Mouse (Mus musculus): ENCODE measurements around the gene Elane. TPM values are rescaled to one million over a fixed set of nuclear protein-coding genes. Genes with fewer than 3 reads are reported as not detected.
"Not testable (repeated sequence)": the region's sequence is repeated elsewhere in the genome, so short reads cannot be mapped to it uniquely, and the experiment has no call there.

Elane gene
- polyA plus RNA-seq, 1 experiment from 2014 or later, result 0.28 TPM

DNA sequence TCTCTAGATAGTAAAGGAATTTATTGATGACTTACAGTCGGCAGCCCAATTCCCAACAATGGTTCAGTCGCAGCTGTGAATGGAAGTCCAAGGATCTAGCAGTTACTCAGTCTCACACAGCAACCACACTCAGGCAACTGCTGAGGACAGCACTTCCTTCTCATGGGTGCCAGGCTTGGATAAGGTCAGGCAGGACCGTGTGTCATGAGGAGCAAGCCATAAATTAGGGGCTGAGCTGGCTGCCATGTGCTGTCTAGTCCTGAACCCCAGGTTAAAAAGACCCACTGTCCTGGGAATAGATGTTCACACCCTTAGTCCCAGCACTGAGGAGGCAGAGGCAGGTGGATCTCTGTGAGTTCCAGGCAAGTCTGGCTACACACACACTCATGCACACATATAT lies 1.1 kb upstream of the Elane start:
- not testable (repeated sequence) for H3K4me3 ChIP-seq (replicated peaks); H3K27me3 ChIP-seq; H3K4me2 ChIP-seq (replicated peaks); H3K9ac ChIP-seq; H3K9me3 ChIP-seq (replicated peaks); ATAC-seq (ENCODE audit: insufficient number of reproducible peaks, low FRiP score, low TSS enrichment, low read depth); H3K36me3 ChIP-seq; H3K27ac ChIP-seq (replicated peaks)
- H3K4me1 ChIP-seq, result peaks cover 34% of the 10 kb centered on the region
- 66% methylated on average over 3 of the region's 3 CpGs for WGBS

DNA sequence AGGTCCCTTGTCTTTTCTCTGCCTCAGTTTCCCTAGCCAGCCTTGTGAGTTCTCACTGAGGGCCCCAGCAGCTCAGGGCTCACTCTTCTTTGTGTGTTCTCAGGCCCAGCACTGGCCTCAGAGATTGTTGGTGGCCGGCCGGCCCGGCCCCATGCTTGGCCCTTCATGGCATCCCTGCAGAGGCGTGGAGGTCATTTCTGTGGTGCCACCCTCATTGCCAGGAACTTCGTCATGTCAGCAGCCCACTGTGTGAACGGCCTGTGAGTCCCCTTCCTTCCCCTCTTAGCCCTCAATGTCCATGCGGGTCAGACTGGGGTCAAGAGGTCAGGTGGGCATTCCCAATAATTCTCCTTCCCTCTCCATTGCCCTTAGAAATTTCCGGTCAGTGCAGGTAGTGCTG lies 564 bp downstream of the Elane start:
- 80% methylated on average over 8 of the region's 8 CpGs for WGBS
- ATAC-seq (ENCODE audit: insufficient number of reproducible peaks, low FRiP score, low TSS enrichment, low read depth), result no peak

GRCm38 (mm10) chr10:79889386-79889785 lies 3.3 kb downstream of the Elane start:
- H3K4me1 ChIP-seq, result 0 out of 2 replicates have a peak, but pooled peaks cover 4% of the 10 kb centered on the region
- H3K27ac ChIP-seq (replicated peaks), result no peak overlapping the region
- 75% methylated on average over 2 of the region's 2 CpGs for WGBS

More for the DNA sequence above, 564 bp downstream of the Elane start:
- no peak overlapping the region for H3K9ac ChIP-seq
- H3K27me3 ChIP-seq, result peaks cover 7% of the 10 kb centered on the region; the same call in 1 of the 2 replicates
- no peak overlapping the region for H3K4me3 ChIP-seq (replicated peaks)
- no peaks in the 10 kb centered on the region for H3K36me3 ChIP-seq
- no peaks in the 10 kb centered on the region for H3K9me3 ChIP-seq (replicated peaks)
- H3K4me2 ChIP-seq (replicated peaks), result no peak overlapping the region
- H3K27ac ChIP-seq (replicated peaks), result no peak overlapping the region
- H3K4me1 ChIP-seq, result peaks cover 25% of the 10 kb centered on the region

DNA sequence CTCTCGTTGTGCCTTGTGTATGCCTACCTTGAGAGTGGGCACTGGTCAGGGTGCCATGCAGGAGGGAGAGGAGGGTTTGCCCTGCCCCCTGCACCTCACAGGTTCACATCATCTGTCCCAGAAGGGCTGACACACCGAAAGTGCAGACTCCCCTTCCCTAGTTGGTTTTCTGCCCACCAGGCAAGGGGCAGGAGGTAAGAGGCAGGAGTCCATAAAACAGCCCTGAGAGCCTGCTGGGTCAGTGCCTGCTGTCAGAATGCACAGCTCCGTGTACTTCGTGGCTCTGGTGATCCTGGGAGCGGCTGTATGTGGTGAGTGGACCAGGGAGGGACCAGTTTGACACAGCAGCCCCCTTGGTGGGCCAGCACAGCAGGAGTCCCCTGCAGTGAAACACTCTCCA lies 4.6 kb downstream of the Elane start, which contains the start of gene Cfd:
Cfd (plus strand) TSS at position 184 of the 400 bp plus-strand sequence.
- ATAC-seq (ENCODE audit: insufficient number of reproducible peaks, low FRiP score, low TSS enrichment, low read depth), result no peak
- no peaks in the 10 kb centered on the region for H3K27me3 ChIP-seq
- H3K9ac ChIP-seq, result no peak within 1 kb of the TSS
- H3K4me3 ChIP-seq (replicated peaks), result no peak within 1 kb of the TSS
- 36% methylated on average over 5 of the region's 5 CpGs for WGBS
- H3K4me1 ChIP-seq, result 0 out of 2 replicates have a peak, but pooled peaks cover 4% of the 10 kb centered on the region
- no peak within 1 kb of the TSS for H3K4me2 ChIP-seq (replicated peaks)
- no peak within 1 kb of the TSS for H3K27ac ChIP-seq (replicated peaks)
- H3K9me3 ChIP-seq (replicated peaks), result no peaks in the 10 kb centered on the region
- peaks cover 12% of the 10 kb centered on the region for H3K36me3 ChIP-seq

More at GRCm38 (mm10) chr10:79889386-79889785, 3.3 kb downstream of the Elane start:
- Histone ChIP-seq H3K27me3 (no peaks in the 10 kb centered on the region), H3K4me3 (replicated peaks) (no peak overlapping the region), H3K4me2 (replicated peaks) (no peak overlapping the region), H3K9ac (no peak overlapping the region), H3K9me3 (replicated peaks) (no peaks in the 10 kb centered on the region), H3K36me3 (peaks cover 2% of the 10 kb centered on the region; the same call in 1 of the 2 replicates)
- ATAC-seq (ENCODE audit: insufficient number of reproducible peaks, low FRiP score, low TSS enrichment, low read depth), result no peak

DNA sequence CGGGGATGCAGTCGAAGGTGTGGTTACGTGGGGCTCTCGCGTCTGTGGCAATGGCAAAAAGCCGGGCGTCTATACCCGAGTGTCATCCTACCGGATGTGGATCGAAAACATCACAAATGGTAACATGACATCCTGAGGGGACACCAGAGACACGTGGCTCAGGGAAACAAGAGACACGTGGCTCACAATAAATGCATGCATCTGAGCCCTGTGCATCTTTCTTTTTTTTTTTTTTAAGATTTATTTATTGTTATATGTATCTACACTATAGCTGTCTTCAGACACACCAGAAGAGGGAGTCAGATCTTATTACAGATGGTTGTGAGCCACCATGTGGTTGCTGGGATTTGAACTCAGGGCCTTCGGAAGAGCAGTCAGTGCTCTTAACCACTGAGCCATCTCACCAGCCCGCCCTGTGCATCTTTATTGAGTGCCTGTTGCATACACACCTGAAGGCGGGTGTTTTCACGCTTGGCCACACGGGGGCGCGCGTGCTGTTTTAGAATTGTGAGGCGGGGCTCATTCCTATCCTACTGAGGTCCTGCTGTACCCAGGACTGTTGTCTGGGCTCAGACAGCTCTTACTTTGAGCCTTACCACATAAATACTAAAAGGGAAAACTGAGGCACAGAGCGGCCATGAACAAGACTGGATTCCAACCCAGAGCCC lies 6.5 kb downstream of the Elane start:
- H3K9me3 ChIP-seq (replicated peaks); H3K4me3 ChIP-seq (replicated peaks); H3K9ac ChIP-seq; ATAC-seq (ENCODE audit: insufficient number of reproducible peaks, low FRiP score, low TSS enrichment, low read depth); H3K4me1 ChIP-seq; H3K27ac ChIP-seq (replicated peaks); H3K4me2 ChIP-seq (replicated peaks); H3K27me3 ChIP-seq: not testable (repeated sequence)
- WGBS, result 40% methylated on average over 22 of the region's 22 CpGs
- peaks cover 32% of the 10 kb centered on the region for H3K36me3 ChIP-seq

DNA sequence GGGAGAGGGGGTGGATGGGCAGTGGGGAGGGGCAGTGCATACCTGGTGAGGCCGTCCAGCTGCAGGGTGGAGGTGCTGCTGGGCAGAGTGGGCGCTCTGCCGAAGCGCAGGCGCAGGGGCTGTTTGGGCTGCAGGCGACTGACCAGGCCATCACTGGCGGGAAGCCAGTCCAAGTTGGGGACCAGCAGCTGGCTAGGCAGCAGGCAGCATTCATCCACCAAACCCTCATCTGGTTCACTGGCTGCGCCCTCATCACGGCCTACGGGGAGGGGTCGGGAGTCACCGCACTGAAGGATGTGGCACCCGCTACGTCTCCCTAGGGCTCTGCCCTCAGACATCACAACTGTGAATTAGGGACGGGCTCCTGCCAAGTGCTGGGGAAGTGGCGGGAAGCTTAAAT lies 10.3 kb downstream of the Elane start:
- WGBS, result 88% methylated on average over 16 of the region's 16 CpGs
- H3K4me2 ChIP-seq (replicated peaks), result no peak overlapping the region
- H3K9me3 ChIP-seq (replicated peaks), result no peaks in the 10 kb centered on the region
- 0 out of 2 replicates have a peak, but pooled peaks cover 4% of the 10 kb centered on the region for H3K4me1 ChIP-seq
- no peaks in the 10 kb centered on the region for H3K27me3 ChIP-seq
- no peak for ATAC-seq (ENCODE audit: insufficient number of reproducible peaks, low FRiP score, low TSS enrichment, low read depth)
- H3K4me3 ChIP-seq (replicated peaks), result no peak overlapping the region
- H3K36me3 ChIP-seq, result peaks cover 63% of the 10 kb centered on the region
- no peak overlapping the region for H3K27ac ChIP-seq (replicated peaks)
- no peak overlapping the region for H3K9ac ChIP-seq

DNA sequence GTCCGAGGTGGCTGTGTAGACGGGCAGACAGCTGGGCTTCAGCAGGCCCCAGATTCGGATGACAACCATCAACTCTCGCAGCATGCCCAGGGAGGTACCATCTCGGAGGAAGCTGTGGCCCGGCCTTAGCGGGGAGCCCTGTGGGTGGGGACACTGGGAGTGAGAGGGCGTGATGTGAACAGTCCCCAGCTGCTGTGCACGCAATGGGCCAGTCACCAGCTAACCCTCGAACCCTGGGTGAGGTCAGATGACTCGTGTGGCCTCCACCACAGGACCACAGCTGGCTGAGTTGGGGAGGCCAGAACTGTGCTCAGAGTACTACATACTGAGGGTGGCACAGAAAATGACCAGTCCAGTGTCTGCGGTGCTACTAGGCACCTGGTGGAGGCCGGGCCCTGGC lies 10.8 kb downstream of the Elane start:
- no peaks in the 10 kb centered on the region for H3K9me3 ChIP-seq (replicated peaks)
- 83% methylated on average over 13 of the region's 13 CpGs for WGBS
- H3K27me3 ChIP-seq, result no peaks in the 10 kb centered on the region
- no peak overlapping the region for H3K4me2 ChIP-seq (replicated peaks)
- no peak overlapping the region for H3K27ac ChIP-seq (replicated peaks)
- ATAC-seq (ENCODE audit: insufficient number of reproducible peaks, low FRiP score, low TSS enrichment, low read depth), result no peak
- peaks cover 63% of the 10 kb centered on the region for H3K36me3 ChIP-seq
- 0 out of 2 replicates have a peak, but pooled peaks cover 4% of the 10 kb centered on the region for H3K4me1 ChIP-seq
- no peak overlapping the region for H3K9ac ChIP-seq
- H3K4me3 ChIP-seq (replicated peaks), result no peak overlapping the region

- H3K27me3 ChIP-seq, result no peaks in the 10 kb centered on the region
- WGBS, result 52% methylated on average over 20 of the region's 20 CpGs
- H3K9ac ChIP-seq, result no peak overlapping the region
- ATAC-seq (ENCODE audit: insufficient number of reproducible peaks, low FRiP score, low TSS enrichment, low read depth), result no peak
- H3K4me2 ChIP-seq (replicated peaks), result no peak overlapping the region
- H3K9me3 ChIP-seq (replicated peaks), result no peaks in the 10 kb centered on the region
- 0 out of 2 replicates have a peak, but pooled peaks cover 4% of the 10 kb centered on the region for H3K4me1 ChIP-seq
- no peak overlapping the region for H3K4me3 ChIP-seq (replicated peaks)
- peaks cover 67% of the 10 kb centered on the region for H3K36me3 ChIP-seq
- no peak overlapping the region for H3K27ac ChIP-seq (replicated peaks)
Measured at GRCm38 (mm10) chr10:79897316-79898245, 11.5 kb downstream of the Elane start.

DNA sequence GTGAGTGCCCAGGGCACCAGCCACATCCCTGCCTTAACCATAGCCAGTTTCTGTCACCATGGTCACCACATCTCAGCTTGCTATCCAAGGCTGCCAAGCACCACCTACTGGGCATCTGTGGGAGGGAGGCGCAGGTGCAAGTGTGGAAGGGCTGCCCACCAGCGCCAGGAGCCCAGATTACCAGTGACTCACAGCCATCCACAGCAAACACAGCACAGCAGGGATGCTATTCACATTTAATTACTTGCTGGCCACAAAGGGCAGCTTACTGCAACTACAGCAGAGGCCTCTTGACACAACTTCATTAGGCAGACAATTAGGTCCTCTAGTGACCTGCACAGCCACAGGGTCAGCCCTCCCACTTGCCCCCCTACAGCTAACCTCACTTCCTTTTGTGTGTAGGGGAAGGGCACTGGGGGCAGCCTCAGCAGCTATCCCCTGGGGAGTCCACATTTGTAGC lies 14.9 kb downstream of the Elane start:
- Histone ChIP-seq H3K27ac (replicated peaks) (no peak overlapping the region), H3K4me1 (no peaks in the 10 kb centered on the region), H3K4me2 (replicated peaks) (no peak overlapping the region), H3K9me3 (replicated peaks) (no peaks in the 10 kb centered on the region), H3K36me3 (peaks cover 79% of the 10 kb centered on the region), H3K4me3 (replicated peaks) (no peak overlapping the region), H3K9ac (no peak overlapping the region), H3K27me3 (no peaks in the 10 kb centered on the region)
- WGBS, result 49% methylated on average over 2 of the region's 2 CpGs
- no peak for ATAC-seq (ENCODE audit: insufficient number of reproducible peaks, low FRiP score, low TSS enrichment, low read depth)

DNA sequence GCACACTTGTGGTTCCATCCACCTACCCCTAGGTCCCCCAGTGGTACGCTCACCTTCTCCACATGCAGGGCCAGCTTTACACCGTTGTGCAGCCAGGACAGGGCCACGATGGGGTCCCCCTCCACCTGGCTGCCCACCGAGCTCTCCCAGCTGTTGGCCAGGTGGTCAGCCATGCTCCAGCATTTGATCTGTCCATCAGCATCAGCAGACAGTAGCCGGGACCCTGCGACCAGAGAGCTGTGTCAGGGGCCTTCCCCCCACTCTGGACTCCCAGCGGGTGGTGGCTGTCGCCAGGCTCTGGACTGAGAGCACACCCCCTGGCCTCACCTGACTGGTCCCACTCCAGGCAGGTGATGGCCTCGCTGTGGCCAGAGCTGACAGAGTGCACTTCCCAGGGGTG lies 20.7 kb downstream of the Elane start:
- Histone ChIP-seq H3K4me1 (peaks cover 17% of the 10 kb centered on the region), H3K27ac (replicated peaks) (no peak overlapping the region), H3K36me3 (peaks cover 55% of the 10 kb centered on the region), H3K9ac (no peak overlapping the region), H3K27me3 (no peaks in the 10 kb centered on the region), H3K9me3 (replicated peaks) (no peaks in the 10 kb centered on the region), H3K4me3 (replicated peaks) (no peak overlapping the region), H3K4me2 (replicated peaks) (no peak overlapping the region)
- WGBS, result 90% methylated on average over 9 of the region's 9 CpGs
- ATAC-seq (ENCODE audit: insufficient number of reproducible peaks, low FRiP score, low TSS enrichment, low read depth), result no peak

- Histone ChIP-seq H3K9me3 (replicated peaks) (no peaks in the 10 kb centered on the region), H3K36me3 (peaks cover 59% of the 10 kb centered on the region), H3K27ac (replicated peaks) (no peak overlapping the region), H3K27me3 (no peaks in the 10 kb centered on the region), H3K9ac (no peak overlapping the region), H3K4me2 (replicated peaks) (no peak overlapping the region), H3K4me3 (replicated peaks) (no peak overlapping the region), H3K4me1 (peaks cover 19% of the 10 kb centered on the region)
- 92% methylated on average over 10 of the region's 10 CpGs for WGBS
- no peak for ATAC-seq (ENCODE audit: insufficient number of reproducible peaks, low FRiP score, low TSS enrichment, low read depth)
Measured at GRCm38 (mm10) chr10:79907415-79907814, 21.4 kb downstream of the Elane start.
